Comparison of ENCODE assay signal across 8 mouse cellular contexts in genomic region chr3:27859161-27859561, GRCm38 (mm10). TPM values are rescaled to one million over a fixed set of nuclear protein-coding genes. Genes with fewer than 3 reads are reported as not detected.
DNase-seq lines count a peak whose midpoint lies in the region; ATAC-seq and TF ChIP-seq lines count a peak whose summit lies in the region.

No protein-coding gene starts in this region.

- H3K4me3 ChIP-seq in gastrocnemius, adult 2 months, result peak overlapping the region; percentile 62
- H3K4me3 ChIP-seq in midbrain, embryonic 12.5 days, result no peak overlapping the region
- H3K4me3 ChIP-seq in left cerebral cortex, adult 2 months, result no peak overlapping the region

- ATAC-seq in midbrain, embryonic 12.5 days (ENCODE audit: low FRiP score, low read depth), result no peak

- H3K4me2 ChIP-seq in midbrain, embryonic 12.5 days (replicated peaks), result no peak overlapping the region

- H3K27me3 ChIP-seq in midbrain, embryonic 12.5 days, result no peaks in the 10 kb centered on the region

- peaks cover 28% of the 10 kb centered on the region for H3K4me1 ChIP-seq in midbrain, embryonic 12.5 days

- 3% methylated on average over 5 of the region's 5 CpGs for WGBS in midbrain, embryonic 12.5 days

- peak overlapping the region; percentile 61 for H3K27ac ChIP-seq in gastrocnemius, adult 2 months
- peak overlapping the region; percentile 3 for H3K27ac ChIP-seq in midbrain, embryonic 12.5 days (replicated peaks)
- no peak overlapping the region for H3K27ac ChIP-seq in left cerebral cortex, adult 2 months

- DNase-seq in gastrocnemius, adult 2 months, result no peak
- no peak for DNase-seq in gastrocnemius, postnatal 14 days
- DNase-seq in heart, adult 9 months (ENCODE audit: low spot score in 2 of 2), result peak; percentile 44 to 59
- peak; percentile 29 for DNase-seq in kidney, postnatal 14 days
- DNase-seq in cerebellum, adult 9-11 months, result no peak
- no peak for DNase-seq in left cerebral cortex, adult 2 months (ENCODE audit: extremely low spot score in 1 of 2, low spot score in 2 of 2)
- DNase-seq in T-cell, adult 2 months (ENCODE audit: low spot score), result no peak

- intact Hi-C loops in gastrocnemius, adult 2 months (cut with DNase I), result no loop called here
- intact Hi-C loops in gastrocnemius, postnatal 14 days (cut with DNase I; ENCODE audit: low total_unique reads), result no loop called here
- intact Hi-C loops in left cerebral cortex, adult 2 months (cut with DNase I), result no loop called here

- TF ChIP-seq CTCF in gastrocnemius, adult 2 months (IDR thresholded peaks at IDR 0.05), result no peak
- no peak for TF ChIP-seq CTCF in left cerebral cortex, adult 2 months (IDR thresholded peaks at IDR 0.05)

- no peak overlapping the region for H3K9ac ChIP-seq in midbrain, embryonic 12.5 days (replicated peaks)

- no peaks in the 10 kb centered on the region for H3K9me3 ChIP-seq in midbrain, embryonic 12.5 days

- H3K36me3 ChIP-seq in midbrain, embryonic 12.5 days, result no peaks in the 10 kb centered on the region

RNA-seq across cellular contexts. Expression of gene Tmem212, which starts 37.0 kb away (rescaled TPM):
- total RNA-seq in gastrocnemius, adult 2 months (2021), result not detected
- not detected for total RNA-seq in gastrocnemius, postnatal 14 days (2021)
- not detected in 2 replicates for polyA plus RNA-seq in midbrain, embryonic 12.5 days (2016; fragmentation: Nextera tagmentation; extraction: Ambion mirVana)
- 1 to 10 TPM in 1 of 2 experiments, not detected in 1; 1.0 TPM for total RNA-seq in left cerebral cortex, adult 2 months (2021)

Comparison
In these comparisons a context has a peak if more than half of its experiments do, and no peak if none do; other contexts are left out.
1. DNase-seq: peak in heart, adult 9 months (2 of 2) and kidney, postnatal 14 days (single experiment); none in gastrocnemius, adult 2 months (single experiment), gastrocnemius, postnatal 14 days (single experiment), cerebellum, adult 9-11 months (single experiment), left cerebral cortex, adult 2 months (0 of 2) and T-cell, adult 2 months (single experiment).